In genomic region chr1:164755671-164756070, GRCm38 (mm10) we compare ENCODE assay signal across 22 mouse cellular contexts. TPM values are rescaled to one million over a fixed set of nuclear protein-coding genes. Genes with fewer than 3 reads are reported as not detected.
A peak's percentile ranks its signal among the peaks of the same experiment; 100 is the strongest.
DNase-seq lines count a peak whose midpoint lies in the region; ATAC-seq lines count a peak whose summit lies in the region.
"Had no signal": no experiment of that assay in that cellular context is flagged by ENCODE, and none has a peak within 500 bp of the region (broad histone marks: within the 10 kb centered on the region; RNA-seq: fewer than 3 reads in every experiment).

No protein-coding gene starts in this region.

- H3K4me3 ChIP-seq in embryonic facial prominence, embryonic 14.5 days (ENCODE audit: low read depth, low read length): no peak overlapping the region
- H3K4me3 ChIP-seq in embryonic facial prominence, embryonic 10.5 days: no peak overlapping the region
- H3K4me3 ChIP-seq: embryonic facial prominence, embryonic 13.5 days; forebrain, embryonic 10.5 days; heart, embryonic 12.5 days; hindbrain, embryonic 10.5 days had no signal

- H3K4me1 ChIP-seq in embryonic facial prominence, embryonic 14.5 days (ENCODE audit: control insufficient read depth, insufficient read depth, low read length): no peaks in the 10 kb centered on the region
- H3K4me1 ChIP-seq in embryonic facial prominence, embryonic 10.5 days: no peaks in the 10 kb centered on the region
- H3K4me1 ChIP-seq: embryonic facial prominence, embryonic 13.5 days; forebrain, embryonic 10.5 days; heart, embryonic 12.5 days; hindbrain, embryonic 10.5 days had no signal

- H3K27ac ChIP-seq in embryonic facial prominence, embryonic 14.5 days (replicated peaks; ENCODE audit: low read depth, low read length): no peak overlapping the region
- no peak overlapping the region for H3K27ac ChIP-seq in embryonic facial prominence, embryonic 10.5 days (replicated peaks)
- H3K27ac ChIP-seq: embryonic facial prominence, embryonic 13.5 days; forebrain, embryonic 10.5 days; hindbrain, embryonic 10.5 days; hindbrain, embryonic 14.5 days had no signal

- H3K9ac ChIP-seq in embryonic facial prominence, embryonic 14.5 days (ENCODE audit: low read depth, low read length): no peak overlapping the region
- H3K9ac ChIP-seq: embryonic facial prominence, embryonic 13.5 days; heart, embryonic 12.5 days; hindbrain, embryonic 14.5 days had no signal

- ATAC-seq in embryonic facial prominence, embryonic 14.5 days (ENCODE audit: low read depth): no peak
- ATAC-seq in erythroid progenitor cell, adult 5-6 weeks (replicated peaks; ENCODE audit: low FRiP score, poor library complexity, severe bottlenecking): no peak
- ATAC-seq: CD4-positive, CD25-positive, alpha-beta regulatory T cell, adult 4 months; forebrain, embryonic 14.5 days had no signal

- peak; percentile 14 for DNase-seq in embryonic facial prominence, embryonic 14.5 days (ENCODE audit: low spot score)
- DNase-seq in embryonic facial prominence, embryonic 10.5 days (ENCODE audit: low spot score): no peak
- peak; percentile 30 to 80 for DNase-seq in layer of hippocampus, adult 18-20 months (ENCODE audit: low spot score in 2 of 2)
- DNase-seq in layer of hippocampus, postnatal 10 days (ENCODE audit: low spot score in 2 of 2): no peak
- DNase-seq in layer of hippocampus, adult 9-10 months (ENCODE audit: low spot score): peak; percentile 41
- DNase-seq in telencephalon, adult 2 months (ENCODE audit: low read depth, low spot score): peak; percentile 67
- DNase-seq: adrenal gland, adult 8-10 months; B cell, adult 2 months; cerebellum, adult 11-12 months; cerebellum, adult 9-10 months; cerebellum, postnatal 25 days; gastrocnemius, postnatal 25 days had no signal

- no peak overlapping the region for H3K4me2 ChIP-seq in embryonic facial prominence, embryonic 14.5 days (ENCODE audit: low read depth, low read length)
- H3K4me2 ChIP-seq: embryonic facial prominence, embryonic 13.5 days; heart, embryonic 12.5 days; hindbrain, embryonic 14.5 days had no signal

- no peaks in the 10 kb centered on the region for H3K9me3 ChIP-seq in embryonic facial prominence, embryonic 14.5 days (ENCODE audit: control insufficient read depth, low read length)
- H3K9me3 ChIP-seq in embryonic facial prominence, embryonic 10.5 days: no peaks in the 10 kb centered on the region
- H3K9me3 ChIP-seq: embryonic facial prominence, embryonic 13.5 days; forebrain, embryonic 10.5 days; heart, embryonic 12.5 days; hindbrain, embryonic 10.5 days had no signal

- H3K36me3 ChIP-seq in embryonic facial prominence, embryonic 14.5 days (ENCODE audit: control insufficient read depth, insufficient read depth, low read length): no peaks in the 10 kb centered on the region
- no peaks in the 10 kb centered on the region for H3K36me3 ChIP-seq in embryonic facial prominence, embryonic 10.5 days (replicated peaks)
- H3K36me3 ChIP-seq: embryonic facial prominence, embryonic 13.5 days; forebrain, embryonic 10.5 days; G1E; heart, embryonic 12.5 days; hindbrain, embryonic 10.5 days had no signal

- 47% methylated on average over 3 of the region's 3 CpGs for WGBS in embryonic facial prominence, embryonic 14.5 days
- WGBS in embryonic facial prominence, embryonic 10.5 days: 78% methylated on average over 3 of the region's 3 CpGs

- no peaks in the 10 kb centered on the region for H3K27me3 ChIP-seq in embryonic facial prominence, embryonic 14.5 days (replicated peaks; ENCODE audit: control insufficient read depth, insufficient read depth, low read length)
- no peaks in the 10 kb centered on the region for H3K27me3 ChIP-seq in embryonic facial prominence, embryonic 10.5 days (replicated peaks; ENCODE audit: low read depth, poor library complexity, severe bottlenecking)
- H3K27me3 ChIP-seq: embryonic facial prominence, embryonic 13.5 days; heart, embryonic 12.5 days had no signal

RNA-seq across cellular contexts. Expression of gene Dpt, which starts 40.8 kb away (rescaled TPM):
- 44.2 and 61.4 TPM in 2 replicates for polyA plus RNA-seq in embryonic facial prominence, embryonic 14.5 days (2014; fragmentation: Nextera tagmentation; extraction: Ambion mirVana)
- polyA plus RNA-seq in embryonic facial prominence, embryonic 10.5 days (2016; fragmentation: Nextera tagmentation; extraction: Ambion mirVana): 0.16 TPM in 1 of 2 replicates, not detected in the other
- total RNA-seq in layer of hippocampus, adult 18-20 months (2021): not detected
- under 1 TPM; 0.41 to 0.45 TPM for total RNA-seq in layer of hippocampus, postnatal 10 days (2021)
- total RNA-seq in erythroid progenitor cell, adult 5-6 weeks (2015; ENCODE audit: low replicate concordance): not detected in 2 replicates
- total RNA-seq in erythroid progenitor cell, adult 5-6 weeks (2017; ENCODE audit: low replicate concordance): not detected in 2 replicates
- total RNA-seq: G1E; granulocyte monocyte progenitor cell, adult 5-6 weeks had no signal
- polyA plus RNA-seq: forebrain, embryonic 10.5 days; forebrain, embryonic 14.5 days; G1E; hindbrain, embryonic 10.5 days had no signal

Comparison
In these comparisons a context has a peak if more than half of its experiments do, and no peak if none do; other contexts are left out.
1. DNase-seq: peak in embryonic facial prominence, embryonic 14.5 days (single experiment), layer of hippocampus, adult 18-20 months (2 of 2), layer of hippocampus, adult 9-10 months (single experiment) and telencephalon, adult 2 months (single experiment); none in embryonic facial prominence, embryonic 10.5 days (single experiment) and layer of hippocampus, postnatal 10 days (0 of 2).